Mouse (Mus musculus) right cerebral cortex, postnatal 10 days (tissue): ENCODE data around the gene Gm6367.
"Not testable (repeated sequence)": the region's sequence is repeated elsewhere in the genome, so short reads cannot be mapped to it uniquely, and the experiment has no call there.

Experiments
- DNase-seq, 2 experiments: peaks; one replicate each; pipeline ENCODE4 v3.0.0; 2021; ENCODE audit warnings: low spot score in 2 of 2

The Gm6367 gene

GRCm38 (mm10) chr5:94988326-94988725, at the start of gene Gm6367:
Gene Gm6367, plus strand, starts transcription at chr5:94988626.
- DNase-seq = not testable (repeated sequence)
